Mouse (Mus musculus): Measurements from ENCODE around the gene Lekr1. TPM values are rescaled to one million over a fixed set of nuclear protein-coding genes. Genes with fewer than 3 reads are reported as not detected.

The Lekr1 gene
- polyA plus RNA-seq, 1 experiment from 2014 or later = 7.0 TPM

DNA sequence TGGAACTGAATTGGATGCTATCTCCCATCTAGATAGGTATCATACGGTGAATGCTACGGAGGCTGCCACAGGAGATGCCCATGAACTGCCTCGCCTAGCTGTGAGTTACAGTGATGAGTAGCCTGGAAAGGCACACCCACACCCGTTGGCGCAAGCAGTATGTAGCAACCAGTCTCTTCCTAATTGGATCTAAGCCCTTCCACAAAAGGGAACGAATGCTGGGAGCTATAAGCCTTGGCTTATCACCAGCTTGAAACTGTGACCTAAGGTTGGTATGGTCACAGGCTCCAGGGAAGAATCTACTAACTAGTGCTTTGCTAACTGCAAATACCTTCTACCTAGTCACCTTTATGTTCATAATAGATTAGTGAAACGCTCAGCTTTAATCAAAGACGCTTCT, 175.1 kb downstream of the Lekr1 start:
- WGBS = 85% methylated on average over 8 of the region's 8 CpGs
- Histone ChIP-seq H3K27ac (replicated peaks; ENCODE audit: low read depth, low read length) (no peak overlapping the region), H3K36me3 (ENCODE audit: control insufficient read depth, insufficient read depth, low read length) (no peaks in the 10 kb centered on the region), H3K27me3 (ENCODE audit: control insufficient read depth, insufficient read depth, low read length) (no peaks in the 10 kb centered on the region), H3K4me1 (ENCODE audit: control insufficient read depth, insufficient read depth, low read length) (no peaks in the 10 kb centered on the region), H3K9me3 (ENCODE audit: control insufficient read depth, low read length) (no peaks in the 10 kb centered on the region), H3K9ac (replicated peaks; ENCODE audit: low read length) (no peak overlapping the region), H3K4me2 (ENCODE audit: low read length) (no peak overlapping the region), H3K4me3 (replicated peaks; ENCODE audit: low read depth, low read length) (no peak overlapping the region)
- ATAC-seq (ENCODE audit: low FRiP score, low TSS enrichment) (no peak), DNase-seq (no peak)

DNA sequence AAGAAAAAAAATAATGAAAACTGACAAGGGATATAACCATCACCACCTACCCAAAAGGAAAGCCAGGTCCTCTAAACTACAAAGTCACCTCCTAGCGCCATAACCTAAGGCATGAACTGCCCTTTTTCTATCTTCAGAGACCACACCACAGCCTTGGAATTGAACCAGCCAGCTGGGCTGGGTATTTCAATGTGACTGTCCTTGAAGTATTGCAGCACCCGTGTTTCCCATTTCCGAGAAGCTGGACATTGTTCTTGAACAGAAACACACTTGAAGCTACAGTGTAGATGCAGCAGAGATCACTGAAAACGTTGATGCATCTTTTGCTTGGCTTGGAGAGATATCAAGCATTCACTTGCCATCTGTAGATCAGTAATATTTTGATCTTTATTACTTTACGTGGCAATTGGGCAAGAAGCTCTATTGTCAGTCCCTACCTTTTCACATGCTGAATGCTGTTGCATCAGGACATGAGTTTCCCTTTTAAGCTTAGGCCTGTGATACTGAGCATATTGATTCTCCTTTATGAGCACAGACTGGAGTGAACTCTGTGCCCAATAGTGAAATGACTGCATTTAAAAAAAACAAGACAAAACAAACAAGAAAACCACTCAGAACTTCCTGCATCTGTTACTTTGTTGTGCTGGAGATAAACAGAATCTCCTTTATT, 176.6 kb downstream of the Lekr1 start:
- no peak overlapping the region for H3K4me3 ChIP-seq (replicated peaks; ENCODE audit: low read depth, low read length)
- no peak overlapping the region for H3K9ac ChIP-seq (replicated peaks; ENCODE audit: low read length)
- DNase-seq (no peak), ATAC-seq (ENCODE audit: low FRiP score, low TSS enrichment) (no peak)
- no peaks in the 10 kb centered on the region for H3K36me3 ChIP-seq (ENCODE audit: control insufficient read depth, insufficient read depth, low read length)
- H3K4me2 ChIP-seq (ENCODE audit: low read length) = no peak overlapping the region
- no peak overlapping the region for H3K27ac ChIP-seq (replicated peaks; ENCODE audit: low read depth, low read length)
- no peaks in the 10 kb centered on the region for H3K9me3 ChIP-seq (ENCODE audit: control insufficient read depth, low read length)
- H3K4me1 ChIP-seq (ENCODE audit: control insufficient read depth, insufficient read depth, low read length) = no peaks in the 10 kb centered on the region
- H3K27me3 ChIP-seq (ENCODE audit: control insufficient read depth, insufficient read depth, low read length) = no peaks in the 10 kb centered on the region
- WGBS = 85% methylated on average over 5 of the region's 5 CpGs

DNA sequence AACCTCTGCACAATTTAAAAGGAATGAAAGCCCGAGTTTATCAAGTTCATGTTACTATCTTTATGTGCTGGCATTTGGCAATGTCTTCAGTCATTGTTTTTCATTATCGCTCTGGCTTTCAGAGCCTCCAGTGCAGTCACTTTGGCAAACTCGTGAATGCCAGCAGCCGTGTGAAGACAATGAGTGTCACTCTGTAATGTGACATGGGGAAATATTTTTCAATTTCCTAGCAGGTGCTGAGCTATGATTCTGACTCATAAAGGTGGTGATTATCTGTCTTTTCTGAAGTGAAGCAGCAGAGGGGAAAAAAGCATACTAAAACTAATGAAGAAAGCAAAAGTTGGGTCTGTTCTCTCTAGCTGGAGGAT, 177.1 kb downstream of the Lekr1 start:
- H3K36me3 ChIP-seq (ENCODE audit: control insufficient read depth, insufficient read depth, low read length) = no peaks in the 10 kb centered on the region
- no peak for DNase-seq
- WGBS = 58% methylated on average over 4 of the region's 4 CpGs
- H3K4me2 ChIP-seq (ENCODE audit: low read length) = no peak overlapping the region
- no peak for ATAC-seq (ENCODE audit: low FRiP score, low TSS enrichment)
- no peaks in the 10 kb centered on the region for H3K27me3 ChIP-seq (ENCODE audit: control insufficient read depth, insufficient read depth, low read length)
- no peak overlapping the region for H3K27ac ChIP-seq (replicated peaks; ENCODE audit: low read depth, low read length)
- H3K9ac ChIP-seq (replicated peaks; ENCODE audit: low read length) = no peak overlapping the region
- no peak overlapping the region for H3K4me3 ChIP-seq (replicated peaks; ENCODE audit: low read depth, low read length)
- H3K4me1 ChIP-seq (ENCODE audit: control insufficient read depth, insufficient read depth, low read length) = no peaks in the 10 kb centered on the region
- H3K9me3 ChIP-seq (ENCODE audit: control insufficient read depth, low read length) = no peaks in the 10 kb centered on the region

DNA sequence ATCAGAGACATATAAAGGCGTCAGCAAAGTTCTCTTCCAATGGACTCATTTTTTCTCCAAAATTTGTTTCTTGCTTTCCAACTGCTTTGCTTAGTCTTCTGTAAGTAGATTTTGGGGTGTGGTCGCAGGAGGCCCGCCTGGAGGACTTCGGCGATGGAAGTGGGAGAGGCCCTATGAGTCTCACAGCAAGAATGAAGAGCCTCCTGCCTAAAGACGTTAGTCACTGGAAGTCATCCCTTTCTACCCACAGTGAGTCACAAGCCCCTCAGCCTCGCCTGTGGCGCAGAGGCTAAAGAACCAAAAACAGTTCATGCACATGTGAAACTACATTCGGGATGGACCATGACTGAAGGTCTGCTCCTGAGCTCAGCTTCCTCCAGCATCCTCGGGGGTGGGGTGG, 178.3 kb downstream of the Lekr1 start:
- H3K27me3 ChIP-seq (ENCODE audit: control insufficient read depth, insufficient read depth, low read length) = no peaks in the 10 kb centered on the region
- DNase-seq (no peak), ATAC-seq (ENCODE audit: low FRiP score, low TSS enrichment) (no peak)
- H3K36me3 ChIP-seq (ENCODE audit: control insufficient read depth, insufficient read depth, low read length) = no peaks in the 10 kb centered on the region
- 90% methylated on average over 10 of the region's 10 CpGs for WGBS
- no peak overlapping the region for H3K27ac ChIP-seq (replicated peaks; ENCODE audit: low read depth, low read length)
- no peak overlapping the region for H3K4me2 ChIP-seq (ENCODE audit: low read length)
- H3K9me3 ChIP-seq (ENCODE audit: control insufficient read depth, low read length) = no peaks in the 10 kb centered on the region
- no peaks in the 10 kb centered on the region for H3K4me1 ChIP-seq (ENCODE audit: control insufficient read depth, insufficient read depth, low read length)
- H3K4me3 ChIP-seq (replicated peaks; ENCODE audit: low read depth, low read length) = no peak overlapping the region
- H3K9ac ChIP-seq (replicated peaks; ENCODE audit: low read length) = no peak overlapping the region

DNA sequence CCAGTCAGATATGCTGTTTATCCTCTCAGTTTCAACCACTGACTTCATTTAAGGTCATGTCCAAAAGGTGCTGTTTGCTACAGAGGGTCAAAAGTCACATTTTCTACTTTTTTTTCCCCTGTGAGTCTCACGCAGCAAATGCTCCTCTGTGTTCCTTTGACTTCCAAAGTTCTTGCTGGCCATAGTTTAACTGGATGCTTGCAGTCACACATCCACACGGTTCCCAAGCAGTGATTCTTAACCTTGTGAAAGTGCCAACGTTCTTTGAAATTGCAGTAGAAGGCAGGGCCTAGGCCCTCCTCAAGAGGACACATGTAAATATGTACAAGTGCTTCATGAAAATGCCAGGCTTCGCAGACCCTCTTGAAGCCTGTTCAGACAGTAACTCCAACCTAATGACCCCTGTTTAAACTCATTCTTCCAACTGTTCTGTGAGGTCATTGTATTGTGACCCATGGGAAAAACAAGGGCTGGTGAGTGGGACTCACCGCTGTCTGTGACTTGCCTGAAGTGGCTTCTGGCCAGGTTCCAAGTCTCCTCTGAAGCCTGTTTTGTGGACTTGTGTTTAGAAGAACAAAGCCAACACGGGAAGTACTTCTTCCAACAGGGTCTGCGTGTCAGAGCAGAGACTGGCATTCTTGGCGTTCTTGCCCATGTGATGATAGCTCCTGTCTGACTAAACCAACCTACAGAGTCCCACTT, 179.0 kb downstream of the Lekr1 start:
- 73% methylated on average over 8 of the region's 8 CpGs for WGBS
- Histone ChIP-seq H3K4me1 (ENCODE audit: control insufficient read depth, insufficient read depth, low read length) (no peaks in the 10 kb centered on the region), H3K27me3 (ENCODE audit: control insufficient read depth, insufficient read depth, low read length) (no peaks in the 10 kb centered on the region), H3K4me2 (ENCODE audit: low read length) (no peak overlapping the region), H3K27ac (replicated peaks; ENCODE audit: low read depth, low read length) (no peak overlapping the region), H3K4me3 (replicated peaks; ENCODE audit: low read depth, low read length) (no peak overlapping the region), H3K36me3 (ENCODE audit: control insufficient read depth, insufficient read depth, low read length) (no peaks in the 10 kb centered on the region), H3K9ac (replicated peaks; ENCODE audit: low read length) (no peak overlapping the region), H3K9me3 (ENCODE audit: control insufficient read depth, low read length) (no peaks in the 10 kb centered on the region)
- DNase-seq (peak; percentile 39), ATAC-seq (ENCODE audit: low FRiP score, low TSS enrichment) (no peak)

DNA sequence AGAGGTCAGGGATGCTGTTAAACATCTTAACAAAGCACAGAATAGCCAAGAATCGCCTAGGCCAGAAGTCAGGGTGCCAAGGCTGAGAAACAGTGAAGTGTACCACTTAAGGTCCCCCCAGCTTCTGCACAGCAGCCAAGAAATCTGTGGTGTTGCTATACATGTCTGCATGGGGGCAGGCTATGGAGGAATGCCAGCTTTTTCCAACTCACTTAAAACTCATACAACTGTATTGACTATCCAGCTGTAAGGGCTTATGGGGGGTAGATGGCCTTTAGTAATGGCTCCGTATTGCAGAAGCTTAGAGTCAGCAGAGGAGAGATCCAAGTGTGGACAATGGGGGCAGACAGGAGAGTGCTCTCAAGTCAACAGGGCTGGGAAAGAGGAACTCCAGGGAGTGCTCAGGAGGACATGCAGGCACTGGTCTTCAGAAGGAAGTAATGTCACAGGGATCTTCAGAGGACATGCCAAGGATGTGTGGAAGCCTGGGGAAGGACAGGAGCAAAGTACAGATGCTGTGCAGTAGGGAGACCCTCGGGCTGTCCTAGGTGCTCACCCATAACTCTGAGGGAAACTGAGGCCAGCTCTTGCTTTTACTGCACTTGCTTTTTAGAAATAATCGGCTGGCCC, 181.2 kb downstream of the Lekr1 start:
- no peaks in the 10 kb centered on the region for H3K36me3 ChIP-seq (ENCODE audit: control insufficient read depth, insufficient read depth, low read length)
- no peaks in the 10 kb centered on the region for H3K9me3 ChIP-seq (ENCODE audit: control insufficient read depth, low read length)
- no peak overlapping the region for H3K4me2 ChIP-seq (ENCODE audit: low read length)
- ATAC-seq (ENCODE audit: low FRiP score, low TSS enrichment) (no peak), DNase-seq (no peak)
- 84% methylated on average over 4 of the region's 4 CpGs for WGBS
- no peaks in the 10 kb centered on the region for H3K27me3 ChIP-seq (ENCODE audit: control insufficient read depth, insufficient read depth, low read length)
- no peak overlapping the region for H3K9ac ChIP-seq (replicated peaks; ENCODE audit: low read length)
- H3K4me3 ChIP-seq (replicated peaks; ENCODE audit: low read depth, low read length) = no peak overlapping the region
- H3K27ac ChIP-seq (replicated peaks; ENCODE audit: low read depth, low read length) = no peak overlapping the region
- H3K4me1 ChIP-seq (ENCODE audit: control insufficient read depth, insufficient read depth, low read length) = no peaks in the 10 kb centered on the region

DNA sequence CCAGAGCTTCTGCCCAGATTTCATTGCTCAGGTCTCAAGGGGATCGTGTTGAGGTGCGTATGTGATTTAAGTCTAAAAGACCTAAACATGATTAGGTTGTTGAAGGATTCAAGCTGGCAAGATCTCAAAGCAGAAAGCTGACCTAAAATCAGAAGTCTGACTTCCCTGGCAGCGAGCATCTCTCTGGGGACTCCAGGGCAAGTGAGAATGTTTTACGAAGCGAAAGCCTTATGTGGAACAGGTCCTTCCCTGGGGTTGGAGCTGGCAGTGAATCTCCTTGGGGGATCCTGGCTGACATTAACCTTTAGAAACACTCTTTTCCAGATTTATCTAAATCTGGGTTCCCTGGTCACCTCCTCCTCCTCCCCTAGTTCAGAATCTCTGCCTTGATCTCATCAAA, 187.7 kb downstream of the Lekr1 start:
- Histone ChIP-seq H3K9me3 (ENCODE audit: control insufficient read depth, low read length) (no peaks in the 10 kb centered on the region), H3K9ac (replicated peaks; ENCODE audit: low read length) (no peak overlapping the region)

DNA sequence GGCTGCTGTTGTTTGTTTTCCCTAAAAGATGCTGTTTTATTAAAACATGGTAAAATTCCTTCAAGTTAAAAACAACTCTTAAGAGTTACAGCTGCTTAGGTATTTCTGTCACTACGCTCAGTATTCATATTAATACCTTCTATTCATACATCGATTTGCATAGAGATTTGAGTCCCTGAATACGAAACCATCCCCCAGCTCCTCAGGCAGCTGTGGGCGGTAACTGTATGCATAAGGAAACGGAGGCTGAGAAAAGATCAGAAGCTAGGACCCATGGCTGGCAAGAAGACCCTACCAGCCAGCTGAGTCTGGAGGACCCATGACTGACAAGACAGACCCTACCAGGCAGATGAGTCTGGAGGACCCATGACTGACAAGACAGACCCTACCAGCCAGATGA, 189.5 kb downstream of the Lekr1 start:
- Histone ChIP-seq H3K4me1 (ENCODE audit: control insufficient read depth, insufficient read depth, low read length) (peaks cover 9% of the 10 kb centered on the region; the same call in 1 of the 2 replicates), H3K9ac (replicated peaks; ENCODE audit: low read length) (no peak overlapping the region), H3K27ac (replicated peaks; ENCODE audit: low read depth, low read length) (no peak overlapping the region), H3K36me3 (ENCODE audit: control insufficient read depth, insufficient read depth, low read length) (no peaks in the 10 kb centered on the region), H3K4me3 (replicated peaks; ENCODE audit: low read depth, low read length) (no peak overlapping the region), H3K27me3 (ENCODE audit: control insufficient read depth, insufficient read depth, low read length) (no peaks in the 10 kb centered on the region), H3K4me2 (ENCODE audit: low read length) (no peak overlapping the region), H3K9me3 (ENCODE audit: control insufficient read depth, low read length) (no peaks in the 10 kb centered on the region)
- no peak for DNase-seq
- WGBS = 75% methylated on average over 5 of the region's 5 CpGs
- no peak for ATAC-seq (ENCODE audit: low FRiP score, low TSS enrichment)

More for the DNA sequence above, 187.7 kb downstream of the Lekr1 start:
- Histone ChIP-seq H3K27me3 (ENCODE audit: control insufficient read depth, insufficient read depth, low read length) (no peaks in the 10 kb centered on the region), H3K4me3 (replicated peaks; ENCODE audit: low read depth, low read length) (no peak overlapping the region), H3K27ac (replicated peaks; ENCODE audit: low read depth, low read length) (no peak overlapping the region), H3K4me2 (ENCODE audit: low read length) (no peak overlapping the region), H3K4me1 (ENCODE audit: control insufficient read depth, insufficient read depth, low read length) (peaks cover 5% of the 10 kb centered on the region; the same call in 1 of the 2 replicates), H3K36me3 (ENCODE audit: control insufficient read depth, insufficient read depth, low read length) (no peaks in the 10 kb centered on the region)
- WGBS = 82% methylated on average over 5 of the region's 5 CpGs
- DNase-seq = no peak
- ATAC-seq (ENCODE audit: low FRiP score, low TSS enrichment) = no peak

DNA sequence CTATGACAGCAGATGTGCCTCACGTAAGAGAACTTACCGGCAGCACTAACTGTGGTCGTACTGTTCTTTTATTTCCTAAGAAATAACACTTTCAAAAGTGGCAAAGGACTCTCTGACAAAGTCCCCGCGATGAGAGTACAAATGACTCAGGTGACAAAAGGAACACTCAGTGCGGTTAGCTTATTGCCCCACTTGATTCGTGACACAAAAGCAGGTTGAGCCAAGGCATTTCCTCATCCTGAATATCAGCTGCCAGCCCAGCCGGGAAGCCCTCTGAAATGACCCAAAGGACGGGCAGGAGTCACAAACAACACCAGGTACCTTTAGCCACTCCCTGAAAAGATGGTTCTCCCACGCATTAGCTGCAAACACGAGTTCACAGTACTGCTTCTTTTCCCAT, 192.1 kb downstream of the Lekr1 start:
- H3K36me3 ChIP-seq (ENCODE audit: control insufficient read depth, insufficient read depth, low read length) = no peaks in the 10 kb centered on the region
- peaks cover 14% of the 10 kb centered on the region; the same call in 1 of the 2 replicates for H3K4me1 ChIP-seq (ENCODE audit: control insufficient read depth, insufficient read depth, low read length)
- ATAC-seq (ENCODE audit: low FRiP score, low TSS enrichment) (no peak), DNase-seq (no peak)
- H3K4me2 ChIP-seq (ENCODE audit: low read length) = no peak overlapping the region
- no peaks in the 10 kb centered on the region for H3K27me3 ChIP-seq (ENCODE audit: control insufficient read depth, insufficient read depth, low read length)
- no peak overlapping the region for H3K4me3 ChIP-seq (replicated peaks; ENCODE audit: low read depth, low read length)
- H3K9ac ChIP-seq (replicated peaks; ENCODE audit: low read length) = no peak overlapping the region
- H3K27ac ChIP-seq (replicated peaks; ENCODE audit: low read depth, low read length) = no peak overlapping the region
- no peaks in the 10 kb centered on the region for H3K9me3 ChIP-seq (ENCODE audit: control insufficient read depth, low read length)
- 53% methylated on average over 11 of the region's 11 CpGs for WGBS

All from midbrain, embryonic 14.5 days (tissue).